Mouse (Mus musculus) forebrain, embryonic 16.5 days (tissue): ENCODE results near the gene Adat2. TPM values are rescaled to one million over a fixed set of nuclear protein-coding genes. Genes with fewer than 3 reads are reported as not detected.

ENCODE experiments used
- ATAC-seq: fragments of 200-750 bp; cut with Nextera tagmentation; 2 replicates; pipeline ENCODE4 v1.8.0; 2017; ENCODE audit warnings: mild to moderate bottlenecking, moderate library complexity
- H3K27ac ChIP-seq: fragments of 300-500 bp; sonication (generic); 2 replicates; pipeline ENCODE4 v1.5.1; 2014; ENCODE audit warnings: low read length, control low read depth
- H3K27me3 ChIP-seq: fragments of 300-500 bp; sonication (generic); replicated peaks from 2 replicates; pipeline ENCODE4 v1.6.1; 2014; ENCODE audit warnings: low read length; ENCODE audit not compliant: control insufficient read depth, insufficient read depth
- H3K36me3 ChIP-seq: fragments of 300-500 bp; sonication (generic); 2 replicates; pipeline ENCODE4 v1.6.1; 2014; ENCODE audit not compliant: control insufficient read depth, insufficient read depth
- H3K4me1 ChIP-seq: fragments of 300-500 bp; sonication (generic); replicated peaks from 2 replicates; pipeline ENCODE4 v1.6.1; 2014; ENCODE audit warnings: low read length; ENCODE audit not compliant: control insufficient read depth, insufficient read depth
- H3K4me2 ChIP-seq: fragments of 300-500 bp; sonication (generic); 2 replicates; pipeline ENCODE4 v1.6.1; 2014; ENCODE audit warnings: mild to moderate bottlenecking, low read length, control low read depth
- H3K4me3 ChIP-seq: fragments of 300-500 bp; sonication (generic); replicated peaks from 2 replicates; pipeline ENCODE4 v1.5.1; 2014; ENCODE audit warnings: mild to moderate bottlenecking, low read length, control low read depth
- H3K9ac ChIP-seq: fragments of 300-500 bp; sonication (generic); replicated peaks from 2 replicates; pipeline ENCODE4 v1.6.1; 2014; ENCODE audit warnings: low read depth, low read length, control low read depth
- H3K9me3 ChIP-seq: fragments of 300-500 bp; sonication (generic); 2 replicates; pipeline ENCODE4 v1.6.1; 2016; ENCODE audit warnings: low read length; ENCODE audit not compliant: control insufficient read depth
- WGBS: fragments of 180-500 bp; shearing (Covaris S2); extraction: QIAGEN DNeasy Blood & Tissue Kit; methylation state at CpG from one replicate; pipeline ENCODE4 v1.1.7; 2014; 5-methylcytosine and 5-hydroxymethylcytosine counted together
- polyA plus RNA-seq: library from polyadenylated mRNA; unstranded; fragments of >200 nt; fragmentation: Nextera tagmentation; extraction: Ambion mirVana; gene quantifications from 2 replicates; pipeline ENCODE4 v1.2.1, GENCODE M21; 2015

Gene Adat2
- polyA plus RNA-seq, 1 experiment from 2014 or later: 2.2 TPM

DNA sequence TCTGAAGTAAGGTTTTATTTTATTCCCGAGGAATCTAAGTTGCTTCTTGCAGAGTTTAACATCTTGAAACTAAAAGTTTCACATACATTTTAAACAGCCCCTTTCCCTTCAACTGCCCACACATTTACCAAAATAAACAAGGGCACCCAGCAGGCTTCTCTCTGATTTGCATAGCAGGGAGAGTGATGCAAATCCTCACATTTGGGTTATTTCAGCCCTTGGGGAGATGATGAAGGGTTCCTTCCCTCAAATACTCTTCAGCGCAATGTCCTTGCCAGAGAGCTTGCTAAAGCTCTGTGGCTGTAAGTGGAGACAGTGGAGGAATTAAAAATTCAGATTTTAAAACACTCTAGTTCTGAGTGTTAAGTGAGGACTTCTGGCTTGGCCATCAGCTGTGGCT is 35.2 kb downstream of the Adat2 start:
- no peaks in the 10 kb centered on the region for H3K27me3 ChIP-seq
- H3K9ac ChIP-seq: no peak overlapping the region
- no peak for ATAC-seq
- 73% methylated on average over 2 of the region's 2 CpGs for WGBS
- no peaks in the 10 kb centered on the region for H3K36me3 ChIP-seq
- no peak overlapping the region for H3K4me3 ChIP-seq
- H3K4me1 ChIP-seq: no peaks in the 10 kb centered on the region
- H3K27ac ChIP-seq: no peak overlapping the region
- no peaks in the 10 kb centered on the region for H3K9me3 ChIP-seq
- no peak overlapping the region for H3K4me2 ChIP-seq

DNA sequence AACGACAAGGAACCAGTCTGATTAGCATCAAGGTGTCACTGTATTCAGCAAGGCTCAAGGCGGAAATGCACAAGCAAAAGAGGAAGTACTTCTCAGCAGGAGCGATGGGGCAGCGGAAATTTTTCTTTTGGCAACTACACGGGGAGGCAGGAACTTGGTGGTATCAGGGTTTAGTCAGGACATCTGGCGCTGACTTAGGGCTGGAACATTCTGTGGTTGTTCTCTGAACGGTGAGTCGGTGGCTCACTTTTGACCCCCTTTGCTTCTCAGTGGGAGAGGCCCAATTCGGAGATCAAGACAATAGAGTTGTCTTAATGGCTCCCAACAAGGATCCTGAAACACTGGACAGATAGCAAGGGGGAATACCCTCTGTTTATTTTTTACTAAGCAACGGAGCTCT is 39.5 kb downstream of the Adat2 start:
- H3K4me3 ChIP-seq: no peak overlapping the region
- no peak overlapping the region for H3K27ac ChIP-seq
- no peaks in the 10 kb centered on the region for H3K27me3 ChIP-seq
- no peak for ATAC-seq
- no peaks in the 10 kb centered on the region for H3K9me3 ChIP-seq
- WGBS: 91% methylated on average over 10 of the region's 10 CpGs
- H3K4me1 ChIP-seq: no peaks in the 10 kb centered on the region
- no peak overlapping the region for H3K9ac ChIP-seq
- no peaks in the 10 kb centered on the region for H3K36me3 ChIP-seq
- no peak overlapping the region for H3K4me2 ChIP-seq

DNA sequence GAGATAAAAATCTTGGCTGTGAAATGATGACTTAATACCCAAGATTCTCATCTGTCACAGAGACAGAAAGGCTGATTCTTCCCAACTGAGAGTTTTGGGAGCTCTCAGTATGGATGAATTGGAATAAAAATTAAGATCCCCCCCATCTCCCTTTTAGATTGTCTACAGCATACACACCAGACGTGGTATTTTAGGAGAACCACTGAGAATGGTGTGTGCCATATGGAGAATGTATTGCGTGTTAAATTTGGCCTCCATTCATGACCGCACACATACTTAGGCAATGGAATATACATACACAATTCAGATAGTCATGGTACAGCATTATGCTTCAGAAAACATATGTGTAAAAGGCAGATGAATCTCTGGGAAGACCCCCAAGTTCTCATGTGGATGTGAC is 40.8 kb downstream of the Adat2 start:
- Histone ChIP-seq H3K9me3 (no peaks in the 10 kb centered on the region), H3K4me1 (no peaks in the 10 kb centered on the region), H3K27ac (no peak overlapping the region), H3K36me3 (no peaks in the 10 kb centered on the region), H3K9ac (no peak overlapping the region), H3K4me3 (no peak overlapping the region), H3K27me3 (no peaks in the 10 kb centered on the region), H3K4me2 (no peak overlapping the region)
- WGBS: 69% methylated on average over 3 of the region's 3 CpGs
- peak; percentile 82 for ATAC-seq

DNA sequence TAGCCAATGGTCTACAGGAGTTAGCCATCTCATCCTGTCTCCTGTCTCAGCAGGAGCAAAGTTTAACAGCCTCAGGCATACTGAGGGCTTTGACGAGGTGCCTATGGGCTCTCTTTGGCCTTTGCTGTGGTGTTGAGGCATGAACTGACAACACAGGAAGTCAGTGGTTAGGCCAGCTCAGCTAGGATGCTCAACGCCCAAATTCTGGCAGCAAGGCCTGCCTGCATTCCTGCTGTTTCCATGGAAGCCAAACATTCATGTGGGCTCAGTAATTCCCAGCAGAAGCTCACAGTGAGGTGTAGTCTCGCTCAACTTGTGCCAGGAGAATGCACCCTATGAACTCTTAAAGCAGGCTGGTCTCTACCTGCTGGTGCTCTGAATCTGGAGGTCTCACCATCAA is 43.4 kb downstream of the Adat2 start:
- WGBS: 47% methylated on average over 3 of the region's 3 CpGs
- H3K4me1 ChIP-seq: no peaks in the 10 kb centered on the region
- no peak for ATAC-seq

DNA sequence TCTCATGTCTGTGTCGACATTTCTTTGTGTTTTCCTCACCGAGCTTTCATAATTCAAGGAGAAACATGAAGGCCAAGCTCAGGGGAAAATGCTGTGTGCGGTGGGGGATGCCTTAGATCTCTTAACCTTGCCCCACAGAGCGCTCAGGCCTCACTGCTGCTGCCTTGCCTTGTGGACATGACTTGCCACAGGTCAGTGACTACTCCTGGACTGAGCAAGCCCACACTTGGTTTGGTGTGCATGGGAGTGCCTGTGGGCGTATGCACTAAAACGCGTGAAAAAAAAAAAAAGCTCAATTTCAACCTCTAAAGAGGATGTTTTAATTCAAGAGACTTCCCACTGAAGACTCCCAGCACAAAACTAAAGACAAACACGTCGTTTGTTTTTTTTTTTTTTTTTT is 44.2 kb downstream of the Adat2 start:
- ATAC-seq: no peak

More for the DNA sequence above, 43.4 kb downstream of the Adat2 start:
- Histone ChIP-seq H3K9me3 (no peaks in the 10 kb centered on the region), H3K27ac (no peak overlapping the region), H3K27me3 (no peaks in the 10 kb centered on the region), H3K9ac (no peak overlapping the region), H3K4me2 (no peak overlapping the region), H3K36me3 (no peaks in the 10 kb centered on the region), H3K4me3 (no peak overlapping the region)

DNA sequence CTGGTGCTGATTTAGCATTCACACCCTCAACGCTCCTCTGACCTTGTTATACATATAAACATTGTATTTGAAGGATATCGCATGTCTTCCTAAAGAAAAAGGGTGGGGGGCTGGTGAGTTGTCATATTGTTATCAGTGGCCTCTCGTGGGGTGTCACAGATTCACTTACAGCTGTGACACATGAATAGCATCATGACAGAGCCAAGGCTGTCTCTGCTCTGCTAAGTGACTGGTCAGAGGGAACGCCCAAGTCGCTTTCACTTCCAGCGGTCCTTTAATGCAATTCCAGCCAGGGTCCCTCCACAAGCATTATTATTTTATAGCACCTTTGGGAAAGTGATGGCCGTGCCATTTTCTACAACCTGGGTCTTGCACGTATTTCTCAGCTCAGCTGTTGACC is 44.8 kb downstream of the Adat2 start:
- no peaks in the 10 kb centered on the region for H3K36me3 ChIP-seq
- 75% methylated on average over 8 of the region's 8 CpGs for WGBS
- H3K4me3 ChIP-seq: no peak overlapping the region
- H3K27me3 ChIP-seq: no peaks in the 10 kb centered on the region
- H3K9ac ChIP-seq: no peak overlapping the region
- no peak overlapping the region for H3K4me2 ChIP-seq
- no peaks in the 10 kb centered on the region for H3K9me3 ChIP-seq
- ATAC-seq: no peak
- no peak overlapping the region for H3K27ac ChIP-seq
- H3K4me1 ChIP-seq: no peaks in the 10 kb centered on the region

More for the DNA sequence above, 44.2 kb downstream of the Adat2 start:
- H3K27ac ChIP-seq: no peak overlapping the region
- H3K27me3 ChIP-seq: no peaks in the 10 kb centered on the region
- no peaks in the 10 kb centered on the region for H3K4me1 ChIP-seq
- H3K36me3 ChIP-seq: no peaks in the 10 kb centered on the region
- no peaks in the 10 kb centered on the region for H3K9me3 ChIP-seq
- 66% methylated on average over 9 of the region's 9 CpGs for WGBS
- H3K9ac ChIP-seq: no peak overlapping the region
- no peak overlapping the region for H3K4me3 ChIP-seq
- H3K4me2 ChIP-seq: no peak overlapping the region

DNA sequence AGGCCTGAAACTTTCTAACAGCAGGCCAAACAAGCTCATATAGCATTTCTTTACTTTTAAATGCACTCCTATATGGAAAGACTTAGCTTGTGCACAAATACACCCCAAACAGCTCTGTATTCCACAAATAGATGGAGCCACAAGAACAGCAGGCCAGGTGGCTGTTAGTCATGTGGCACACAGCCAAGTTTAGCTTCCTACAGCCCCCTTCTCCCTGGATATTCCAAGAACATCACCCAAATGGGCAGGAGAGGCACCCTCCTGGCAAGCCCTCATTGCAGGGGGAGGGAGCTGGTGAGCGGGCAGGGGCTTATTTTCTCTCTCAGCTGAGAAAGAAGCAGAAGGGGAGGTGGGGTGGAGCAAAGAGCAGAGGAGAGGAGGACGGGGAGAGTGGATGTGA is 48.2 kb downstream of the Adat2 start:
- H3K27me3 ChIP-seq: no peaks in the 10 kb centered on the region
- H3K4me3 ChIP-seq: no peak overlapping the region
- H3K9me3 ChIP-seq: no peaks in the 10 kb centered on the region
- no peak overlapping the region for H3K4me2 ChIP-seq
- WGBS: 61% methylated on average over 2 of the region's 2 CpGs
- no peaks in the 10 kb centered on the region for H3K4me1 ChIP-seq
- ATAC-seq: no peak
- no peak overlapping the region for H3K9ac ChIP-seq
- H3K27ac ChIP-seq: no peak overlapping the region
- no peaks in the 10 kb centered on the region for H3K36me3 ChIP-seq

Other genes with a start within 250 kb of the Adat2 start
- 8.1 and 9.4 TPM in 2 replicates for gene Phactr2, start 78.5 kb upstream of the Adat2 start, polyA plus RNA-seq
- gene Fuca2, start 53.4 kb upstream of the Adat2 start, polyA plus RNA-seq: 22.4 and 33.1 TPM in 2 replicates
- gene Pex3, start 248 bp downstream of the Adat2 start, polyA plus RNA-seq: 33.3 and 33.8 TPM in 2 replicates